Mouse (Mus musculus) thymus, adult 2 months (tissue): ENCODE data around the gene Boll.

Experiments used
- CTCF ChIP-seq: fragments of 200-500 bp; IDR thresholded peaks from 2 replicates; pipeline ENCODE4 v1.5.1; 2012; ENCODE audit warnings: mild to moderate bottlenecking, control low read depth, low read length, moderate library complexity, borderline replicate concordance; ENCODE audit not compliant: control insufficient read depth, poor library complexity, insufficient read depth; ENCODE audit errors: extremely low read depth
- POLR2A ChIP-seq: fragments of 200-500 bp; IDR thresholded peaks from 2 replicates; pipeline ENCODE4 v1.6.1; 2012; ENCODE audit warnings: mild to moderate bottlenecking, low read length, control low read depth, moderate library complexity; ENCODE audit not compliant: control insufficient read depth, poor library complexity, insufficient read depth; ENCODE audit errors: extremely low read depth

GRCm38 (mm10) chr1:55412569-55412968 is 49.3 kb upstream of the Boll start:
- TF ChIP-seq CTCF (no peak), POLR2A (no peak)
